In genomic region chr2:115650203-115650602, GRCm38 (mm10) we compare ENCODE assay signal across 19 mouse cellular contexts.
"Had no signal": no experiment of that assay in that cellular context is flagged by ENCODE, and none has a peak within 500 bp of the region (broad histone marks: within the 10 kb centered on the region; RNA-seq: fewer than 3 reads in every experiment).

No protein-coding gene starts in this region.

- H3K9ac ChIP-seq: lung, embryonic 14.5 days; midbrain, embryonic 13.5 days; midbrain, embryonic 15.5 days; neural tube, embryonic 13.5 days; neural tube, embryonic 15.5 days had no signal

- DNase-seq: lung, adult 18-20 months; lung, embryonic 14.5 days; lung, postnatal 14 days; lung, postnatal 36 days; retina, postnatal 1 day; right cerebral cortex, adult 18-20 months; right cerebral cortex, postnatal 25 days; right cerebral cortex, postnatal 4 days; spleen, adult 18-20 months; thymus, adult 18-20 months; thymus, postnatal 14 days; thymus, postnatal 36 days had no signal

- H3K27me3 ChIP-seq: megakaryocyte, embryonic 14.5 days; midbrain, embryonic 13.5 days; midbrain, embryonic 15.5 days; neural tube, embryonic 13.5 days; neural tube, embryonic 15.5 days had no signal

- ATAC-seq: midbrain, embryonic 13.5 days; midbrain, embryonic 15.5 days had no signal

- H3K27ac ChIP-seq: macrophage; midbrain, embryonic 13.5 days; midbrain, embryonic 15.5 days; neural tube, embryonic 13.5 days; neural tube, embryonic 15.5 days had no signal

- H3K4me2 ChIP-seq: lung, embryonic 14.5 days; midbrain, embryonic 11.5 days; midbrain, embryonic 13.5 days; midbrain, embryonic 15.5 days; neural tube, embryonic 13.5 days; neural tube, embryonic 15.5 days had no signal

- H3K36me3 ChIP-seq: midbrain, embryonic 13.5 days; midbrain, embryonic 15.5 days; neural tube, embryonic 13.5 days; neural tube, embryonic 15.5 days had no signal

- H3K4me3 ChIP-seq: megakaryocyte, embryonic 14.5 days; midbrain, embryonic 13.5 days; midbrain, embryonic 15.5 days; neural tube, embryonic 13.5 days; neural tube, embryonic 15.5 days had no signal

- H3K9me3 ChIP-seq: midbrain, embryonic 13.5 days; midbrain, embryonic 15.5 days; neural tube, embryonic 13.5 days; neural tube, embryonic 15.5 days had no signal

- H3K4me1 ChIP-seq: megakaryocyte, embryonic 14.5 days; midbrain, embryonic 13.5 days; midbrain, embryonic 15.5 days; neural tube, embryonic 13.5 days; neural tube, embryonic 15.5 days had no signal
